Mouse (Mus musculus): Measurements from ENCODE around the gene Hs2st1. TPM values are rescaled to one million over a fixed set of nuclear protein-coding genes. Genes with fewer than 3 reads are reported as not detected.
A peak's percentile ranks its signal among the peaks of the same experiment; 100 is the strongest.

The Hs2st1 gene
- polyA plus RNA-seq, 1 experiment from 2014 or later, result 39.1 TPM

DNA sequence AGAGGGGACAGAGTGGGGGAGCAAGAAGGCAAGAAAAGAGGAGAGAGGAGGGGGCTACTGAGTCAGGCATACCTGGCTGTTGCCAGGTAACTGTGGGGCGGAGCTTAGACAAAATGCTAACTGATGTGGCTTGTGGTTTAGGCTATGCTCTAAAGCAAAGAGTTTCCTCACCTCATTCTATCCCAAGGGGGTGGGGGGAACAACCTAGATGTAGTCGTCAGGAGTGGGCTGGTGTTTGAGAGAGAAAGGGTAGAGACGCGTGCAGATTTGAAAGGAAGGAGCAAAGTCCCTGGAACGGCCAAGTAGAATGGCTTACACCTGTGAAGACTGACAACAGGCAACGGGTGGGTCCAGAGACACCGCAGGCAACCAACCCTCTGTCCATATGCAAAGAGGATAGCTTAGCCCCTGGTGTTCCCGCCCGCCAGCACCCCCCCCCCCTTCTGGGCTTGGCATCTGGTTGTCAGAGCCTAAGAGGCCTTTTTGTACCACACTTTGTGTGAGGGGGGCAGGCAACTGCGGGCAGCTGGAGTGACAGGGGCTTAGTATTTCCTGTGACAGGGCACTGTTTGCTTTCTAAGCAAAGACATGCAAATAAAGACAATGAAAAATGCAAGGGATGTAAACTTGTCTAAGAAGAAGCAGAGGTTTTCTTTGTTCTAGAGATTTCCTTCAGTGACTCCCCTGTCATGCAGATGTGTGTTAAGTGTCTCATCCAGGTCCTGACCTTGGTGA is 157.3 kb downstream of the Hs2st1 start:
- H3K27me3 ChIP-seq, result no peaks in the 10 kb centered on the region; the same call in 1 of the 2 replicates
- H3K36me3 ChIP-seq (replicated peaks), result no peaks in the 10 kb centered on the region
- peak overlapping the region; percentile 26 for H3K4me2 ChIP-seq
- H3K4me1 ChIP-seq, result peaks cover 29% of the 10 kb centered on the region
- H3K9me3 ChIP-seq, result no peaks in the 10 kb centered on the region
- H3K9ac ChIP-seq, result no peak overlapping the region
- ATAC-seq (ENCODE audit: low FRiP score), result peak; percentile 71
- under 1% methylated on average over 10 of the region's 10 CpGs for WGBS
- no peak overlapping the region for H3K4me3 ChIP-seq (replicated peaks)
- H3K27ac ChIP-seq, result peak overlapping the region; percentile 59; the same call in 1 of the 2 replicates

DNA sequence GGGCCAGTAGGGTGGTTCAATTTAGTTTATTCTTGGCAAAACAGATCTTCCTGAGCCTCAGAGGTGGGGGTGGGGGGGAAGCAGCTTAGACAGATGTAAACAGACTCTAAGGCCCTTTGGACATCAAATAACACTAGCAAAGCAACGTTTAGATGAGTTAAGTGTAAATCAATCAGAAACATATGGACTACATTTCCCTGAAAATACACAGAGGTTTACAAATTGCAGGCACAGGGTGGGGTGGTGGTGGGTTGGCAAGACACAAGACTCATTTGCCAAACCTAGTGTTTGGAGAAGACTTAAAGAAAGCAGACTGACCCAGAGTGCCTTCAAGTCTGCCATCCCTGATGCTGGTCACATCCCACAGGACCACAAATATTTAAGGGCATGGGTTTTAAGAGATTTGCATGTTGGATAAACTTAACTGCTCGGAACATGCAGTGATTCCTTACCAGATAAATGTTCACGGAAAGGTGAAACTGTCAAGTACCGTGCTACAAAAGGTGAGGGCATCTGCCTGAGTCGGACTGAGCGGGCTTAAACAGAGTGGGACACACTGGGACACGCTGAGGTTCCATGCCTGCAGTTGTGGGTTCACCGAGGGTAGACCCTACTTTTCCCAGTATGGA is 158.2 kb downstream of the Hs2st1 start:
- H3K36me3 ChIP-seq (replicated peaks), result no peaks in the 10 kb centered on the region
- no peak overlapping the region for H3K4me2 ChIP-seq
- peak overlapping the region; percentile 59; the same call in 1 of the 2 replicates for H3K27ac ChIP-seq

DNA sequence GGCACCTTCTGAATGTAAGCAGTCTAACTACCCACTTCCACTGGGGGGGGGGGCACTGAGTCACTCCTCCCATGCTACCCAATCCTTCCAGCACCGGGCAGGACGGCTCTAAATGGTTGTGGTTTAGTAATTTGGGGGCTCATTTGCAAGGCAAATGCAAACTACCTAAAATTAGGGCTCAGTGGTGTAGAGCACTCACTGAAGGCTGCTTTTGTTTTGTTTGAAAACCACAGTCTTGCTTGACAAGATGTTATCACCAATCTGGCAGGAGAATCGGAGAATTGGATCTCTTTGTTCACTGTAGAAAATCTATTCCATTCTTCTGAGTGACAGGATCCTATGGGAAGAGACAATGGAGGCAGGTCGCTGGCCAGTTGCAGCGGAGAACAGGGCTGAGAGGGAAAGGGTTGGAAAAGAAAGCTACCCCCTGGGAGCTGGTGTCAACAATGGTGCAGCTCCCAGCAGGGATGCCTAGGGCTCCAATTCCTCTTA is 158.9 kb downstream of the Hs2st1 start:
- 4% methylated on average over 5 of the region's 5 CpGs for WGBS
- Histone ChIP-seq H3K9ac (no peak overlapping the region), H3K9me3 (no peaks in the 10 kb centered on the region), H3K4me1 (peaks cover 29% of the 10 kb centered on the region), H3K27me3 (no peaks in the 10 kb centered on the region; the same call in 1 of the 2 replicates), H3K36me3 (replicated peaks) (no peaks in the 10 kb centered on the region), H3K27ac (peak overlapping the region; percentile 59), H3K4me2 (peak overlapping the region; percentile 11; the same call in 1 of the 2 replicates), H3K4me3 (replicated peaks) (no peak overlapping the region)
- ATAC-seq (ENCODE audit: low FRiP score), result peak; percentile 71

More for the DNA sequence above, 158.2 kb downstream of the Hs2st1 start:
- Histone ChIP-seq H3K9me3 (no peaks in the 10 kb centered on the region), H3K4me3 (replicated peaks) (no peak overlapping the region), H3K9ac (no peak overlapping the region), H3K4me1 (peaks cover 29% of the 10 kb centered on the region), H3K27me3 (no peaks in the 10 kb centered on the region; the same call in 1 of the 2 replicates)
- 12% methylated on average over 8 of the region's 8 CpGs for WGBS
- ATAC-seq (ENCODE audit: low FRiP score), result no peak

DNA sequence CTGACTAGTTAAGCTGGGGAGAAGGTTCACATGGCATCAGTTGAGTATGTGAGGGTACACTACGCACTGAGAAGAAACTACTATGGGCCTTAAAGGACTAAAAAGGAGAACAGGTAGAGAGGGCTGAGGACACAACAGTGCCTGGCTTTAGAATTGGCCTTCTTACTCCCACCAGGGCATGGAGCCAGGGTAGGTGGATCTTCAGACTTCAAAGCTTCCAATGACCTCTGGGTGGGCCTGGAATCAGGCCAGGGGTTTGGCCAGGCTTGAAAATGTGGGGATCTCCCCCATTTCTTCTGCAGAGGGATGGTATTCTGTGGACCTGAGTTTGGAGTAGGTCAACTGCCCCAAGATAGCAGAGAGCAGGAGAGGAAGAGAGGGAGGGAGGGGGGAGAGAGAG is 161.0 kb downstream of the Hs2st1 start:
- Histone ChIP-seq H3K4me1 (peaks cover 29% of the 10 kb centered on the region), H3K27me3 (peaks cover 4% of the 10 kb centered on the region; the same call in 1 of the 2 replicates), H3K9ac (no peak overlapping the region), H3K4me3 (replicated peaks) (no peak overlapping the region), H3K27ac (no peak overlapping the region), H3K36me3 (replicated peaks) (no peaks in the 10 kb centered on the region), H3K4me2 (no peak overlapping the region), H3K9me3 (no peaks in the 10 kb centered on the region)
- 97% methylated on average over 1 of the region's 1 CpGs for WGBS
- ATAC-seq (ENCODE audit: low FRiP score), result no peak

DNA sequence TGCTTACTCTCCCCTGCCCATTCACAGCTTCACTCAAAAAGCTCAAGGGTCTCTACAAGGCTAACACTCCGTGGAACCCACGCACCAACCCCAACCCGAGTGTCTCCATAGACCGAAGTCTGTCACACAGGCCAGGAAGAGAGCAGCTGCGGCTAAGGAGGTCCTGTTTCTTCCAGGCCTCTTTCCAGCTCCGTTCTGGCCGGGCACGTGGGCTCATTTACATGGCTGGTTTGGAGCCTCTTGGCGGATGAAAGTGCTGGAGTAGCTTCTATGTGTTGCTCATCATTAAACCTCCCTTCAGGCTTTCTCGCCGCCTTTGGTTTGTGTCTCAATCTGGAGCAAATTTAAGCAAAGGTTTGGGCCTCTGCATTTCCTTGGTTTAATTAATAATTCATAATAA is 164.7 kb downstream of the Hs2st1 start:
- H3K9me3 ChIP-seq, result no peaks in the 10 kb centered on the region
- WGBS, result 85% methylated on average over 11 of the region's 11 CpGs
- H3K9ac ChIP-seq, result no peak overlapping the region
- no peaks in the 10 kb centered on the region for H3K36me3 ChIP-seq (replicated peaks)
- H3K4me2 ChIP-seq, result no peak overlapping the region
- no peak for ATAC-seq (ENCODE audit: low FRiP score)
- peaks cover 7% of the 10 kb centered on the region; the same call in 1 of the 2 replicates for H3K27me3 ChIP-seq
- no peak overlapping the region for H3K4me3 ChIP-seq (replicated peaks)
- H3K27ac ChIP-seq, result no peak overlapping the region
- H3K4me1 ChIP-seq, result no peaks in the 10 kb centered on the region

DNA sequence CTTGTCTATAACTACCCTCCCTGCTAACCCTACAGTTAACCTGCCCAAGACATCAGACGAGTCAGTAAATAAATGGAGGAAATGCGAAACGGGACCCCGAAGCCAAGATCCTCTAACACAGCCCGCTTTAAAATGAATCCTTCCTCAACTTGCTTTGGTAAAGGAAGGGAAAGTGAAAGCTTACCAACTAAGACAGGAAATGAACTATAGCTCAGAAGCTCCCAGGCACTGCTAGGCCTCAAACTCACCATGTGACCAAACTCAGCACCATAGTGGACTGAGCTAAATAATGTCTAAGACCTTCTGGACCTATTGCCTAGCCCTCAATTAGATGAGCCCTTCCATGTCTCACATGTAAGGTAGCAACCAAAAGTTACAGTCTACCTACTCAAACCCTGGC is 168.7 kb downstream of the Hs2st1 start:
- ATAC-seq (ENCODE audit: low FRiP score), result no peak
- peaks cover 13% of the 10 kb centered on the region for H3K27me3 ChIP-seq
- H3K4me2 ChIP-seq, result no peak overlapping the region
- H3K36me3 ChIP-seq (replicated peaks), result no peaks in the 10 kb centered on the region
- 94% methylated on average over 5 of the region's 5 CpGs for WGBS
- H3K9ac ChIP-seq, result no peak overlapping the region
- peaks cover 5% of the 10 kb centered on the region for H3K4me1 ChIP-seq
- no peak overlapping the region for H3K27ac ChIP-seq
- no peak overlapping the region for H3K4me3 ChIP-seq (replicated peaks)
- no peaks in the 10 kb centered on the region; the same call in 1 of the 2 replicates for H3K9me3 ChIP-seq

DNA sequence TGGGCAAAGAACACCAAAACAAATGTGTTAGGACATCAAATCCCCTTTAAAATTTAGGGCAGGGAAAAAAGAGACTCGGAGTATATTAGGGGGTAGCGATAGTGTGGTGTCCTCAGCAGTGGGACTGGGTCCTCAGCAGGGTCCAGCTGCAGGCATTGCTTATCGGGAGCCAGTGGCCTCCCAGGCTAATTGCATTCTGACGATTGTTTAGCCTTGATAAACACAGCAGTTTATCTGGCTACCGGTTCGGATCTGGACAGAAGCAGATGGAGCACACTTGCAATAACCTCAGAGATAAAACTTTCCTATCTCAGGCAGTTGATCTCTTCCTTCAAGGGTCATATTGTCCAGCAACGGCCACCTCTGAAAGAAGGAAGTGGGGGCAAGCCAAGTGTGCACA is 169.1 kb downstream of the Hs2st1 start:
- Histone ChIP-seq H3K4me1 (peaks cover 5% of the 10 kb centered on the region), H3K9me3 (no peaks in the 10 kb centered on the region; the same call in 1 of the 2 replicates), H3K27me3 (peaks cover 13% of the 10 kb centered on the region), H3K36me3 (replicated peaks) (no peaks in the 10 kb centered on the region), H3K27ac (no peak overlapping the region), H3K9ac (no peak overlapping the region), H3K4me2 (no peak overlapping the region), H3K4me3 (replicated peaks) (no peak overlapping the region)
- ATAC-seq (ENCODE audit: low FRiP score), result no peak
- WGBS, result 81% methylated on average over 7 of the region's 7 CpGs

DNA sequence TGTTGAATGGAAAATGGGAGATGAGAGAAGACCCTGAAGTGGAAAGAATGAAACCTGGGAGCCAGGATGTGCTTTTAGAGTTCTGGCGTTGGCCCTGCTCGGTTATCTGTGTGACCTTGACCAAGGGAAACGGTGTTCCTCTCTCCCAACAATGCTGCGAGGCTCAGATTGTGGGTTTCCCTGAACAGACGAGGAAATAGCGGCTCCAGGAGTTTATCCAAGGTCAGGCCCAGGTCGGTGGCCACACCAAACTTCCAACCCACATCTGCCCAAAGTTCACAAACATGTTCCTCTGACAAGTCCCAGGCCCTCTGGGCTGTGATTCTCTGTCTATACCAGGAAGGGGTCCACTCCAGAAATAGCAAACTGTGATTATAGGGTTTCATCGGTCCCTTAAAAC is 169.6 kb downstream of the Hs2st1 start:
- Histone ChIP-seq H3K9me3 (no peaks in the 10 kb centered on the region; the same call in 1 of the 2 replicates), H3K4me1 (peaks cover 5% of the 10 kb centered on the region), H3K36me3 (replicated peaks) (no peaks in the 10 kb centered on the region), H3K27me3 (peaks cover 13% of the 10 kb centered on the region), H3K27ac (no peak overlapping the region), H3K4me2 (no peak overlapping the region), H3K4me3 (replicated peaks) (no peak overlapping the region), H3K9ac (no peak overlapping the region)
- ATAC-seq (ENCODE audit: low FRiP score), result no peak
- 77% methylated on average over 8 of the region's 8 CpGs for WGBS

DNA sequence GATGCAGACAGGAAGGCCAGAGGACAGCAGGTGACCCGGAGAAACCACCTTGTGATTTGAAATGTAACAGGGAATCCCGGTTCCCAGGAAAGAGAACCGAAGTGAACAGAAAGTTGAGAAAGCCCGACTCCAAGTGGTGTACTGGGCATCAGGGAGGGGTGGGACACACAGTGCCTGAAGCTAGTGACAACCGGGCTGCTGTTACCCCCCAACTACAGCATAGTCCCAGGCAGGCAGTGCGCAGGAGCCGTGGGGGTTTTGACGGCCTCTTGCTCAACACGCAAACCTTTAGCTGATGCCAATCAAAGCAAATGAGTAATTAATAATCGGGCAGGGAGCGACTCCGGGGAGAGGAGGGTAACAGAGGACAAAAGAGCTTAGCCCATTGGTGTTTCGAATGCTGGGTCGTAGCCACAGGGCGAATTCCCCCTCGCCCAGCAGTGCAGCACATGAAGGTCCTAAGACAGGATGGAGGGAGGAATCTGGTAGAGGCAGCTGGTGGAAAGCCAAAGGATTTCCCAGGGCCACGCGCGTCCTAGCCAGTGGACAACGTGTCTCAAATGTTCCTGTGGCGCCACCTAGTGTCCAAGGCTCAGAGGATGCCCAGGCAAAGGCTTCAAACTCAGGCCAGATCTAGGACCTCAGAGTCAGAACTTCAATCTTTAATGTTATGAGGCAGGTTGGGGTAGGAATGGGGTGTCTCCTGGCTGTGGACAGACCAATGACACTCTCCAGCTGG is 170.5 kb downstream of the Hs2st1 start:
- no peaks in the 10 kb centered on the region; the same call in 1 of the 2 replicates for H3K9me3 ChIP-seq
- no peaks in the 10 kb centered on the region for H3K36me3 ChIP-seq (replicated peaks)
- peak overlapping the region; percentile 52 for H3K4me2 ChIP-seq
- H3K27ac ChIP-seq, result no peak overlapping the region
- 0 out of 2 replicates have a peak overlapping the region, but pooled peaks have one; percentile 26 for H3K9ac ChIP-seq
- ATAC-seq (ENCODE audit: low FRiP score), result peak; percentile 84
- peak overlapping the region; percentile 18 for H3K4me3 ChIP-seq (replicated peaks)
- WGBS, result 29% methylated on average over 21 of the region's 21 CpGs
- H3K27me3 ChIP-seq, result peaks cover 9% of the 10 kb centered on the region
- peaks cover 5% of the 10 kb centered on the region for H3K4me1 ChIP-seq

DNA sequence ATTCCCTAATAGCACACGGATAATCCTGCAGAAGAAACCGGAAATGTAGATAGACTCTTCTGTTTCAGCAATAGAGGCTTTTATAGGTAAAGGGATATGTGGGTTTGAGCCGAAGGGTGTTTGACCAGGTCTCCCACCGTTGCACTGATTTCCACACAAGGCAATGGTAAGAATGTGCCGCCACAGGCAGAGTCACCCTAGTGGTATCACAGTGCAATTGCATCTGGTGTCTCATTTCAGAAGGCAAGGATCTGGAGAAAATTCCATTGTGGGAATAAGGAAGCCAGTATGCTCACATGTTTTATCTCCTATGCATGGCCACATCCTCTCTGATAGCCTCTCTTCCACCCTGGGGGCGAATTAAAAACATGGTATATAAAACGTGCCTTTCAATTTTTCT is 171.8 kb downstream of the Hs2st1 start:
- ATAC-seq (ENCODE audit: low FRiP score), result no peak
- Histone ChIP-seq H3K27ac (no peak overlapping the region), H3K27me3 (peaks cover 9% of the 10 kb centered on the region), H3K9me3 (no peaks in the 10 kb centered on the region; the same call in 1 of the 2 replicates), H3K36me3 (replicated peaks) (no peaks in the 10 kb centered on the region), H3K9ac (no peak overlapping the region), H3K4me1 (peaks cover 5% of the 10 kb centered on the region), H3K4me2 (no peak overlapping the region), H3K4me3 (replicated peaks) (no peak overlapping the region)
- 85% methylated on average over 7 of the region's 7 CpGs for WGBS

DNA sequence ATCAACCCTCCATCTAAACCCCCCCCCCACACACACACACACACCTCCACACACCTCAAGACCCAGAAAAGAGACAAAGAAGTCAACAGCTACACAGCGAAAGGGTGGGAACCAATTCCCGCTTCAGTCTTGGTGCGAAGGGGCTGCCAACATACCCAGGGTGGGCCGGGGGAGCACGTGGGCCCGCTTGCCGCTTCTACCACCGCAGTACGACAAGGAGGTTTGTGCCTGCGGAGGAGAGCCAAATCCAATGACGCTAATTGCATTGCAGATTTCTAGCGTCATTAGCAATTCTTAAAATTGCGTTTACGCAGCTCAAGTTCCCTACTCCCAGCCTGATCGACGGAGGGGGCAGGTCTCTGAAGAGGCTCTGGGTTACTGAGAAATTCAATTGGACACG is 173.5 kb downstream of the Hs2st1 start:
- Histone ChIP-seq H3K36me3 (replicated peaks) (no peaks in the 10 kb centered on the region), H3K27me3 (peaks cover 9% of the 10 kb centered on the region), H3K4me2 (no peak overlapping the region), H3K9me3 (no peaks in the 10 kb centered on the region; the same call in 1 of the 2 replicates), H3K9ac (no peak overlapping the region), H3K4me1 (peaks cover 5% of the 10 kb centered on the region), H3K4me3 (replicated peaks) (no peak overlapping the region), H3K27ac (no peak overlapping the region)
- 54% methylated on average over 17 of the region's 17 CpGs for WGBS
- ATAC-seq (ENCODE audit: low FRiP score), result no peak

DNA sequence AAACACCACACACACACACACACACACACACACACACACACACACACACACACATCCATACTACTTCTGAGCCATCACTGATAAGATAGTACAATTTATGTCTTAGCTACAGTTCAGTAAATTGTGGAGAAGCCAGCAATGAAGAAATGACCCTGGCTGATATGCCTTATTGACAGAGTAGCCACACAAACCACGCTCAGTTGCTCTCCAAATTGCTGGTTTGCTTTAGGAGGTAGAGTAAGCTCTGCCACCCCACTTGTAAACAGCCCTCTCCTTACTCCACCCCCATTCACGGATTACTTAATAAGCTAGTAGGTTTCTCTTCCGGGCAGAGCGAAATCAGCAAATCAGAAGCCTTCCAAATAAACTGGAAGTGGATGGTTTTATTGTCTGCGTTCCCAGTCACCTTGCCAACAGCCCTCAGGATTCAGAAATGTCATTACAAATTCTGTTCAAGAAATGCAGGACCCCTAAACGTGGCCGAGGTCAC is 175.5 kb downstream of the Hs2st1 start:
- WGBS, result 66% methylated on average over 7 of the region's 7 CpGs
- H3K4me1 ChIP-seq, result peaks cover 3% of the 10 kb centered on the region
- H3K9me3 ChIP-seq, result no peaks in the 10 kb centered on the region; the same call in 1 of the 2 replicates
- H3K27ac ChIP-seq, result no peak overlapping the region
- H3K4me3 ChIP-seq (replicated peaks), result no peak overlapping the region
- H3K9ac ChIP-seq, result no peak overlapping the region
- H3K27me3 ChIP-seq, result peaks cover 5% of the 10 kb centered on the region; the same call in 1 of the 2 replicates
- no peak overlapping the region for H3K4me2 ChIP-seq
- ATAC-seq (ENCODE audit: low FRiP score), result no peak
- no peaks in the 10 kb centered on the region for H3K36me3 ChIP-seq (replicated peaks)

Data from forebrain, embryonic 12.5 days (tissue).